Mouse (Mus musculus): ENCODE results near the gene Npas1. TPM values are rescaled to one million over a fixed set of nuclear protein-coding genes. Genes with fewer than 3 reads are reported as not detected.

The Npas1 gene
- total RNA-seq, 1 experiment = 0.22 TPM

DNA sequence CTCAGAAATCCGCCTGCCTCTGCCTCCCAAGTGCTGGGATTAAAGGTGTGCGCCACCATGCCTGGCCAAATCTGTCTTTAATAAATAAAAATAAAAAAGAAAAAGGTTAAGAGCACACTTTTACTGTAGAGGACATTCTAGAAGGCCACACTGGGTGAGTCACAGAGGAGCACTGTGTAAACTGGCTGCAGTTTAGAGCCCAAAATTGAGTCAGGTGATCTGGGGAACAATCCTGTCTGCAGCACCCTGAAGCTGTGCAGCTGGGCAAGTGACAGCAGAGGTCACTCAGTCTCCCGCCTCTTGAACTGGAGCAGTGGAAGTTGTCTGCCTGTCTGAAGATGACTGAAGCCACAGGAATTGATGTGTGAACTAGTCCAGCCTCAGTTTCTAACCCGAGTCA is 24.0 kb upstream of the Npas1 start:
- Histone ChIP-seq H3K9ac (ENCODE audit: insufficient read depth, low read depth, low read length, poor library complexity, severe bottlenecking) (no peak overlapping the region), H3K36me3 (ENCODE audit: control insufficient read depth, insufficient read depth, low read length, poor library complexity, severe bottlenecking) (peaks cover 37% of the 10 kb centered on the region), H3K4me3 (ENCODE audit: insufficient read depth in 1 of 2, low read depth in 1 of 2, low read length in 2 of 2, poor library complexity in 1 of 2, severe bottlenecking in 1 of 2) (no peak overlapping the region), H3K9me3 (ENCODE audit: control insufficient read depth, insufficient read depth, low read depth, low read length) (no peaks in the 10 kb centered on the region), H3K27ac (ENCODE audit: insufficient read depth, low read depth, low read length, poor library complexity, severe bottlenecking) (no peak overlapping the region), H3K4me1 (ENCODE audit: control insufficient read depth in 2 of 2, insufficient read depth in 2 of 2, low read length in 2 of 2, poor library complexity in 1 of 2) (no peaks in the 10 kb centered on the region)
- TF ChIP-seq MAFK (IDR thresholded peaks at IDR 0.05; ENCODE audit: insufficient read depth, low read depth, low read length) (no peak), ZNF384 (IDR thresholded peaks at IDR 0.05; ENCODE audit: low read depth, low read length) (no peak), ZC3H11A (IDR thresholded peaks at IDR 0.05; ENCODE audit: borderline replicate concordance, low read depth, low read length) (no peak), HCFC1 (IDR thresholded peaks at IDR 0.05; ENCODE audit: borderline replicate concordance, insufficient read depth, low read length) (no peak), CHD2 (IDR thresholded peaks at IDR 0.05; ENCODE audit: low read depth, low read length) (no peak)
- no peak for DNase-seq (ENCODE audit: low read depth, low spot score)
- in situ Hi-C loops (cut with MboI; ENCODE audit: low sequenced_read_pairs in 2 of 2, unreplicated experiment in 2 of 2) = no loop called here

DNA sequence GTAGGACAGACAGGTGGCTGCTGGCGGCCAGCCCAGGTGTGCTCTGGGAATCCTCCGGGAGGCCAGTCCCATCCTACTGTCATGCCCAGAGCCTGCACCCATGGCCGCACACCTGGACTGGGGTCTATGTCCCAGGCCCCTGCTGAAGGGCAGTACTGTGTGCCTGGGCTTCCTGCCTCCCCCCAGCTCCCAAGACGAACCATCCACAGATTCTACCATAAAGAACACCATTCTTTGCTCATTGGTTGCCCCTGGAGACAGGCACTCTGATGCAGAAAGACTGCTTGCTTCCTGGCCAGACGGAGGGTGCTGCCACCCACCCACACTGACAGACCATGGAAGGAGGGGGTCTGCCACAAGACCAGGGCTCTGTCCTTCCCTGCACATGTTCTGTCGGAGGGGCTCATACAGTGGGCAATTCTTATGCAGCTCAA is 22.2 kb upstream of the Npas1 start:
- in situ Hi-C loops (cut with MboI; ENCODE audit: low sequenced_read_pairs in 2 of 2, unreplicated experiment in 2 of 2) = no loop called here
- Histone ChIP-seq H3K27ac (ENCODE audit: insufficient read depth, low read depth, low read length, poor library complexity, severe bottlenecking) (no peak overlapping the region), H3K9me3 (ENCODE audit: control insufficient read depth, insufficient read depth, low read depth, low read length) (no peaks in the 10 kb centered on the region), H3K9ac (ENCODE audit: insufficient read depth, low read depth, low read length, poor library complexity, severe bottlenecking) (no peak overlapping the region), H3K36me3 (ENCODE audit: control insufficient read depth, insufficient read depth, low read length, poor library complexity, severe bottlenecking) (peaks cover 28% of the 10 kb centered on the region; the same call in 1 of the 2 replicates), H3K4me1 (ENCODE audit: control insufficient read depth in 2 of 2, insufficient read depth in 2 of 2, low read length in 2 of 2, poor library complexity in 1 of 2) (no peaks in the 10 kb centered on the region), H3K4me3 (ENCODE audit: insufficient read depth in 1 of 2, low read depth in 1 of 2, low read length in 2 of 2, poor library complexity in 1 of 2, severe bottlenecking in 1 of 2) (no peak overlapping the region)
- no peak for TF ChIP-seq MAFK (IDR thresholded peaks at IDR 0.05; ENCODE audit: insufficient read depth, low read depth, low read length)
- TF ChIP-seq ZC3H11A (IDR thresholded peaks at IDR 0.05; ENCODE audit: borderline replicate concordance, low read depth, low read length) = no peak
- TF ChIP-seq CHD2 (IDR thresholded peaks at IDR 0.05; ENCODE audit: low read depth, low read length) = no peak
- TF ChIP-seq HCFC1 (IDR thresholded peaks at IDR 0.05; ENCODE audit: borderline replicate concordance, insufficient read depth, low read length) = no peak
- no peak for TF ChIP-seq ZNF384 (IDR thresholded peaks at IDR 0.05; ENCODE audit: low read depth, low read length)
- no peak for DNase-seq (ENCODE audit: low read depth, low spot score)

DNA sequence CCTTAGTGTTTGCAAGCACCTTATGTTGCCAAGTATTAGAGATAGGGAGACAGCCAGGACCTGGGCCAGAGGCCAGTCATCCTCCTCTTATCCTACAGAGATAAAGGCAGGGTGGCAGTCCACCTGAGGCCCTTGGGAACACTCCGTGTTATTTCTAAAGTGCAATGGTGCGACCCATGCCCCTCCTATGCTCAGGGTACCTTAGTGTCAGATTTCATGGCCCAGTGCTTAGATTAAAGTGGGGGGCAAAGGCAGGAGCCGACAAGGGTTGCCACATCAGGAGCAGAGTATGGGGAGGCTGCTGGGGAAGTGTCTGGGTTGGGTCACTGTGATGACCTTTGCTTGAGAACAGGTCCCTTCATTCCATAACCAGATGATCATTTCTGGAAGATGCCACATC is 18.7 kb upstream of the Npas1 start:
- TF ChIP-seq ZC3H11A (IDR thresholded peaks at IDR 0.05; ENCODE audit: borderline replicate concordance, low read depth, low read length) (no peak), MAFK (IDR thresholded peaks at IDR 0.05; ENCODE audit: insufficient read depth, low read depth, low read length) (no peak), CHD2 (IDR thresholded peaks at IDR 0.05; ENCODE audit: low read depth, low read length) (no peak), ZNF384 (IDR thresholded peaks at IDR 0.05; ENCODE audit: low read depth, low read length) (no peak), HCFC1 (IDR thresholded peaks at IDR 0.05; ENCODE audit: borderline replicate concordance, insufficient read depth, low read length) (no peak)
- Histone ChIP-seq H3K4me3 (ENCODE audit: insufficient read depth in 1 of 2, low read depth in 1 of 2, low read length in 2 of 2, poor library complexity in 1 of 2, severe bottlenecking in 1 of 2) (no peak overlapping the region), H3K4me1 (ENCODE audit: control insufficient read depth in 2 of 2, insufficient read depth in 2 of 2, low read length in 2 of 2, poor library complexity in 1 of 2) (no peaks in the 10 kb centered on the region), H3K27ac (ENCODE audit: insufficient read depth, low read depth, low read length, poor library complexity, severe bottlenecking) (no peak overlapping the region), H3K9ac (ENCODE audit: insufficient read depth, low read depth, low read length, poor library complexity, severe bottlenecking) (no peak overlapping the region), H3K36me3 (ENCODE audit: control insufficient read depth, insufficient read depth, low read length, poor library complexity, severe bottlenecking) (peaks cover 23% of the 10 kb centered on the region; the same call in 1 of the 2 replicates), H3K9me3 (ENCODE audit: control insufficient read depth, insufficient read depth, low read depth, low read length) (no peaks in the 10 kb centered on the region)
- in situ Hi-C loops (cut with MboI; ENCODE audit: low sequenced_read_pairs in 2 of 2, unreplicated experiment in 2 of 2) = no loop called here
- no peak for DNase-seq (ENCODE audit: low read depth, low spot score)

DNA sequence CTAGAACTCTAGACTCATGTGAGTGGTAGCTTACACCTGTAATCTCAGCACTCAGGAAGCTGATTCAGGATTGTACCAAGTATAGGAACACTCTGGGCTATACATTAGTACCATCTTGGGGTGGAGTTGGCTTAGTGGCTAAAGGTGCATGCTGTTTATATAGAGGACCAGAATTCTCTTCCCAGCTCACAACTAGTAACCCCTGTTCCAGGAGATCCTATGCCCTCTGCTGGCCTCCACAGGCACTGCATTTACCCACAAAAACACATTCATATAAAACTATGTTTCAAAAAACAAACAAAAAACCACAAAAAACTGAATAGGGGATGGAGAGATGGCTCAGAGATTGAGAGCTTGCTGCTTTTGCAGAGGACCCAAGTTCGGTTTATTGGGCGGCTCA is 15.8 kb upstream of the Npas1 start:
- H3K9ac ChIP-seq (ENCODE audit: insufficient read depth, low read depth, low read length, poor library complexity, severe bottlenecking) = no peak overlapping the region
- no peak for TF ChIP-seq HCFC1 (IDR thresholded peaks at IDR 0.05; ENCODE audit: borderline replicate concordance, insufficient read depth, low read length)
- no peak for TF ChIP-seq CHD2 (IDR thresholded peaks at IDR 0.05; ENCODE audit: low read depth, low read length)
- TF ChIP-seq MAFK (IDR thresholded peaks at IDR 0.05; ENCODE audit: insufficient read depth, low read depth, low read length) = no peak
- TF ChIP-seq ZNF384 (IDR thresholded peaks at IDR 0.05; ENCODE audit: low read depth, low read length) = no peak
- in situ Hi-C loops (cut with MboI; ENCODE audit: low sequenced_read_pairs in 2 of 2, unreplicated experiment in 2 of 2) = no loop called here
- H3K4me1 ChIP-seq (ENCODE audit: control insufficient read depth in 2 of 2, insufficient read depth in 2 of 2, low read length in 2 of 2, poor library complexity in 1 of 2) = no peaks in the 10 kb centered on the region
- no peak for DNase-seq (ENCODE audit: low read depth, low spot score)
- H3K4me3 ChIP-seq (ENCODE audit: insufficient read depth in 1 of 2, low read depth in 1 of 2, low read length in 2 of 2, poor library complexity in 1 of 2, severe bottlenecking in 1 of 2) = no peak overlapping the region
- H3K36me3 ChIP-seq (ENCODE audit: control insufficient read depth, insufficient read depth, low read length, poor library complexity, severe bottlenecking) = peaks cover 18% of the 10 kb centered on the region; the same call in 1 of the 2 replicates
- no peaks in the 10 kb centered on the region for H3K9me3 ChIP-seq (ENCODE audit: control insufficient read depth, insufficient read depth, low read depth, low read length)
- no peak overlapping the region for H3K27ac ChIP-seq (ENCODE audit: insufficient read depth, low read depth, low read length, poor library complexity, severe bottlenecking)

DNA sequence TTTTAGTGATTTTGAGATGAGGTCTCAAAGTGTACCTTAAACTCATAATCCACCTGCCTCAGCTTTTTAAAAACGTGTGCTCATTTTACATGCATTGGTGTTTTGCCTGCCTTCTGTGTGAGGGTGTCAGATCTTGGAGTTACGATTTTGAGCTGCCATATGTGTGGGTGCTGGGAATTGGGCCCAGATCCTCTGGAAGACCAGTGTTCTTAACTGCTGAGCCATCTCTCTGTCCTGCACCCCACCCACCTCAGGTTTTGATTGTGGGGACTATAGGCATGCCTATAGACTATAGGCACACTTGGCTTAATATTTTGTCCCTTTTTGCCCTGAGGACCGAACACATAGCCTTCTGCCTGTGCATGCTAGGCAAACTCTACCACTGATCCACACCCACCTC is 14.7 kb upstream of the Npas1 start:
- DNase-seq (ENCODE audit: low read depth, low spot score) = no peak
- TF ChIP-seq CHD2 (IDR thresholded peaks at IDR 0.05; ENCODE audit: low read depth, low read length) = no peak
- TF ChIP-seq ZC3H11A (IDR thresholded peaks at IDR 0.05; ENCODE audit: borderline replicate concordance, low read depth, low read length) = no peak
- TF ChIP-seq HCFC1 (IDR thresholded peaks at IDR 0.05; ENCODE audit: borderline replicate concordance, insufficient read depth, low read length) = no peak
- no peak for TF ChIP-seq ZNF384 (IDR thresholded peaks at IDR 0.05; ENCODE audit: low read depth, low read length)
- no peak for TF ChIP-seq MAFK (IDR thresholded peaks at IDR 0.05; ENCODE audit: insufficient read depth, low read depth, low read length)
- H3K36me3 ChIP-seq (ENCODE audit: control insufficient read depth, insufficient read depth, low read length, poor library complexity, severe bottlenecking) = peaks cover 7% of the 10 kb centered on the region; the same call in 1 of the 2 replicates
- H3K9ac ChIP-seq (ENCODE audit: insufficient read depth, low read depth, low read length, poor library complexity, severe bottlenecking) = no peak overlapping the region
- H3K9me3 ChIP-seq (ENCODE audit: control insufficient read depth, insufficient read depth, low read depth, low read length) = no peaks in the 10 kb centered on the region
- in situ Hi-C loops (cut with MboI; ENCODE audit: low sequenced_read_pairs in 2 of 2, unreplicated experiment in 2 of 2) = no loop called here
- no peak overlapping the region for H3K27ac ChIP-seq (ENCODE audit: insufficient read depth, low read depth, low read length, poor library complexity, severe bottlenecking)
- no peaks in the 10 kb centered on the region for H3K4me1 ChIP-seq (ENCODE audit: control insufficient read depth in 2 of 2, insufficient read depth in 2 of 2, low read length in 2 of 2, poor library complexity in 1 of 2)
- H3K4me3 ChIP-seq (ENCODE audit: insufficient read depth in 1 of 2, low read depth in 1 of 2, low read length in 2 of 2, poor library complexity in 1 of 2, severe bottlenecking in 1 of 2) = no peak overlapping the region
